16 mouse cellular contexts compared by ENCODE assay signal in genomic region chr8:15367063-15367462, GRCm38 (mm10).
"Had no signal": no experiment of that assay in that cellular context is flagged by ENCODE, and none has a peak within 500 bp of the region (broad histone marks: within the 10 kb centered on the region; RNA-seq: fewer than 3 reads in every experiment).

No protein-coding gene starts in this region.

- H3K27ac ChIP-seq: kidney, postnatal 0 days; limb, embryonic 15.5 days; liver, embryonic 12.5 days; lung, embryonic 15.5 days; macrophage; neural tube, embryonic 15.5 days had no signal

- H3K4me2 ChIP-seq: limb, embryonic 15.5 days; liver, embryonic 12.5 days; lung, embryonic 15.5 days; neural tube, embryonic 15.5 days had no signal

- H3K9ac ChIP-seq: limb, embryonic 15.5 days; liver, embryonic 12.5 days; lung, embryonic 15.5 days; neural tube, embryonic 15.5 days had no signal

- DNase-seq: kidney, adult 11 months; kidney, adult 9 months; kidney, postnatal 36 days; lung, postnatal 14 days; right cerebral cortex, adult 18-20 months; right cerebral cortex, postnatal 25 days; thymus, adult 18-20 months; thymus, postnatal 14 days had no signal

- H3K4me1 ChIP-seq: limb, embryonic 15.5 days; liver, embryonic 12.5 days; lung, embryonic 15.5 days; megakaryocyte, embryonic 14.5 days; neural tube, embryonic 15.5 days had no signal

- H3K36me3 ChIP-seq: limb, embryonic 15.5 days; liver, embryonic 12.5 days; lung, embryonic 15.5 days; neural tube, embryonic 15.5 days had no signal

- H3K9me3 ChIP-seq: limb, embryonic 15.5 days; liver, embryonic 12.5 days; lung, embryonic 15.5 days; neural tube, embryonic 15.5 days had no signal

- H3K4me3 ChIP-seq: limb, embryonic 15.5 days; liver, embryonic 12.5 days; lung, embryonic 15.5 days; megakaryocyte, embryonic 14.5 days; myocyte; neural tube, embryonic 15.5 days had no signal

- H3K27me3 ChIP-seq: limb, embryonic 15.5 days; liver, embryonic 12.5 days; lung, embryonic 15.5 days; megakaryocyte, embryonic 14.5 days; neural tube, embryonic 15.5 days had no signal

- ATAC-seq: liver, embryonic 12.5 days had no signal
